Comparison of ENCODE assay signal across 24 mouse cellular contexts in genomic region chr19:5954936-5955335, GRCm38 (mm10). TPM values are rescaled to one million over a fixed set of nuclear protein-coding genes. Genes with fewer than 3 reads are reported as not detected.
DNase-seq lines count a peak whose midpoint lies in the region; ATAC-seq and TF ChIP-seq lines count a peak whose summit lies in the region.
"Had no signal": no experiment of that assay in that cellular context is flagged by ENCODE, and none has a peak within 500 bp of the region (broad histone marks: within the 10 kb centered on the region; RNA-seq: fewer than 3 reads in every experiment).

No protein-coding gene starts in this region.

- H3K9ac ChIP-seq in heart, postnatal 0 days (replicated peaks; ENCODE audit: low read depth, low read length), result no peak overlapping the region
- H3K9ac ChIP-seq in lung, embryonic 15.5 days, result no peak overlapping the region
- H3K9ac ChIP-seq: forebrain, embryonic 15.5 days; hindbrain, embryonic 14.5 days had no signal

- no peak for ATAC-seq in heart, postnatal 0 days (ENCODE audit: insufficient read depth, low read depth)
- no peak for ATAC-seq in lung, embryonic 15.5 days (ENCODE audit: borderline replicate concordance, extremely low read depth, low FRiP score, low TSS enrichment)
- ATAC-seq: forebrain, embryonic 15.5 days had no signal

- TF ChIP-seq EP300 in heart, postnatal 0 days (IDR thresholded peaks at IDR 0.05; ENCODE audit: low read depth), result no peak

- H3K27me3 ChIP-seq in heart, postnatal 0 days (ENCODE audit: control insufficient read depth, insufficient read depth, low read length), result no peaks in the 10 kb centered on the region
- H3K27me3 ChIP-seq in lung, embryonic 15.5 days, result no peaks in the 10 kb centered on the region
- H3K27me3 ChIP-seq: CH12.LX; forebrain, embryonic 15.5 days; liver, embryonic 13.5 days had no signal

- H3K4me2 ChIP-seq in heart, postnatal 0 days (ENCODE audit: low read depth, low read length), result no peak overlapping the region
- H3K4me2 ChIP-seq in lung, embryonic 15.5 days, result no peak overlapping the region
- H3K4me2 ChIP-seq: forebrain, embryonic 15.5 days; hindbrain, embryonic 14.5 days had no signal

- no peak for TF ChIP-seq CTCF in gastrocnemius, adult 2 months (IDR thresholded peaks at IDR 0.05)
- no peak for TF ChIP-seq CTCF in heart, postnatal 0 days (IDR thresholded peaks at IDR 0.05; ENCODE audit: low read depth)

- no peak for DNase-seq in gastrocnemius, adult 2 months
- no peak for DNase-seq in gastrocnemius, postnatal 25 days
- no peak for DNase-seq in heart, postnatal 0 days (ENCODE audit: low spot score)
- no peak for DNase-seq in heart, adult 9 months (ENCODE audit: low spot score in 2 of 2)
- DNase-seq in lung, postnatal 36 days, result no peak
- DNase-seq in cerebellum, postnatal 14 days, result no peak
- DNase-seq: adrenal gland, adult 8-10 months; cerebellum, adult 11 months; cerebellum, postnatal 36 days; left cerebral cortex, postnatal 4 days; liver, embryonic 13.5 days; lung, postnatal 14 days; spleen, adult 18-20 months; thymus, postnatal 36 days had no signal

- intact Hi-C loops in gastrocnemius, adult 2 months (cut with DNase I), result no loop called here

- H3K36me3 ChIP-seq in heart, postnatal 0 days (replicated peaks; ENCODE audit: control insufficient read depth, insufficient read depth, low read length), result peaks cover 20% of the 10 kb centered on the region
- H3K36me3 ChIP-seq in lung, embryonic 15.5 days, result peaks cover 72% of the 10 kb centered on the region

- WGBS in heart, postnatal 0 days, result 84% methylated on average over 10 of the region's 10 CpGs
- WGBS in lung, embryonic 15.5 days, result 89% methylated on average over 10 of the region's 10 CpGs

- peak overlapping the region; percentile 85 for H3K27ac ChIP-seq in gastrocnemius, adult 2 months
- H3K27ac ChIP-seq in heart, postnatal 0 days (ENCODE audit: low read depth), result 0 out of 2 replicates have a peak overlapping the region, but pooled peaks have one; percentile 18
- 0 out of 2 replicates have a peak overlapping the region, but pooled peaks have one; percentile 4 for H3K27ac ChIP-seq in lung, embryonic 15.5 days
- H3K27ac ChIP-seq: forebrain, embryonic 15.5 days; hindbrain, embryonic 14.5 days had no signal

- no peaks in the 10 kb centered on the region for H3K9me3 ChIP-seq in heart, postnatal 0 days (replicated peaks; ENCODE audit: control insufficient read depth, low read length)
- no peaks in the 10 kb centered on the region for H3K9me3 ChIP-seq in lung, embryonic 15.5 days
- H3K9me3 ChIP-seq: forebrain, embryonic 15.5 days; liver, embryonic 13.5 days had no signal

- peaks cover 36% of the 10 kb centered on the region for H3K4me1 ChIP-seq in heart, postnatal 0 days (ENCODE audit: control insufficient read depth, insufficient read depth)
- peaks cover 20% of the 10 kb centered on the region for H3K4me1 ChIP-seq in lung, embryonic 15.5 days
- H3K4me1 ChIP-seq: forebrain, embryonic 15.5 days had no signal

- peak overlapping the region; percentile 60 for H3K4me3 ChIP-seq in gastrocnemius, adult 2 months
- H3K4me3 ChIP-seq in heart, postnatal 0 days (ENCODE audit: low read depth, low read length), result no peak overlapping the region
- H3K4me3 ChIP-seq in lung, embryonic 15.5 days, result no peak overlapping the region
- H3K4me3 ChIP-seq: erythroblast, embryonic 14.5 days; forebrain, embryonic 15.5 days; liver, embryonic 13.5 days had no signal

RNA-seq across cellular contexts. Expression of gene Pola2, which starts 9.1 kb away (rescaled TPM):
- total RNA-seq in gastrocnemius, adult 2 months (2021), result 1 to 10 TPM; 8.9 to 9.2 TPM
- total RNA-seq in gastrocnemius, postnatal 25 days (2021), result 10 to 100 TPM in 1 of 2 experiments, 1 to 10 TPM in 1; 9.2 to 10.8 TPM
- 44.7 and 64.3 TPM in 2 replicates for total RNA-seq in heart, postnatal 0 days (2014; rRNA removed; ENCODE audit: low replicate concordance)
- polyA plus RNA-seq in heart, postnatal 0 days (2015; fragmentation: Nextera tagmentation; extraction: Ambion mirVana), result 32.7 and 34.1 TPM in 2 replicates
- polyA plus RNA-seq in lung, embryonic 15.5 days (2015; fragmentation: Nextera tagmentation; extraction: Ambion mirVana), result 72.3 and 75.3 TPM in 2 replicates

RNA-seq across cellular contexts. Expression of gene Cdc42ep2, which starts 30.3 kb away (rescaled TPM):
- total RNA-seq in gastrocnemius, adult 2 months (2021), result 10 to 100 TPM in 1 of 2 experiments, 1 to 10 TPM in 1; 8.2 to 14.3 TPM
- 10 to 100 TPM; 12.0 to 13.0 TPM for total RNA-seq in gastrocnemius, postnatal 25 days (2021)
- 15.7 and 17.4 TPM in 2 replicates for total RNA-seq in heart, postnatal 0 days (2014; rRNA removed; ENCODE audit: low replicate concordance)
- polyA plus RNA-seq in heart, postnatal 0 days (2015; fragmentation: Nextera tagmentation; extraction: Ambion mirVana), result 8.8 and 9.5 TPM in 2 replicates
- 12.0 and 14.1 TPM in 2 replicates for polyA plus RNA-seq in lung, embryonic 15.5 days (2015; fragmentation: Nextera tagmentation; extraction: Ambion mirVana)
- total RNA-seq: granulocyte monocyte progenitor cell, adult 5-6 weeks; megakaryocyte-erythroid progenitor cell, adult 5-6 weeks had no signal

RNA-seq across cellular contexts. Expression of gene Slc22a20, which starts 31.0 kb away (rescaled TPM):
- total RNA-seq in gastrocnemius, adult 2 months (2021), result not detected
- not detected for total RNA-seq in gastrocnemius, postnatal 25 days (2021)
- total RNA-seq in heart, postnatal 0 days (2014; rRNA removed; ENCODE audit: low replicate concordance), result not detected in 2 replicates
- not detected in 2 replicates for polyA plus RNA-seq in heart, postnatal 0 days (2015; fragmentation: Nextera tagmentation; extraction: Ambion mirVana)
- polyA plus RNA-seq in lung, embryonic 15.5 days (2015; fragmentation: Nextera tagmentation; extraction: Ambion mirVana), result not detected in 2 replicates
- total RNA-seq: adrenal gland, adult 8-10 months; CH12.LX; granulocyte monocyte progenitor cell, adult 5-6 weeks; layer of hippocampus, adult 8-10 months; left cerebral cortex, adult 18-20 months; left cerebral cortex, postnatal 4 days; megakaryocyte-erythroid progenitor cell, adult 5-6 weeks had no signal
- polyA plus RNA-seq: erythroblast, embryonic 14.5 days; forebrain, embryonic 15.5 days; hindbrain, embryonic 14.5 days; liver, embryonic 13.5 days; neural tube, embryonic 11.5 days had no signal

RNA-seq across cellular contexts. Expression of gene Dpf2, which starts 42.1 kb away (rescaled TPM):
- 10 to 100 TPM; 87.8 to 88.4 TPM for total RNA-seq in gastrocnemius, adult 2 months (2021)
- 10 to 100 TPM; 80.6 to 83.5 TPM for total RNA-seq in gastrocnemius, postnatal 25 days (2021)
- total RNA-seq in heart, postnatal 0 days (2014; rRNA removed; ENCODE audit: low replicate concordance), result 57.8 and 91.8 TPM in 2 replicates
- 60.5 and 61.4 TPM in 2 replicates for polyA plus RNA-seq in heart, postnatal 0 days (2015; fragmentation: Nextera tagmentation; extraction: Ambion mirVana)
- polyA plus RNA-seq in lung, embryonic 15.5 days (2015; fragmentation: Nextera tagmentation; extraction: Ambion mirVana), result 142 and 147 TPM in 2 replicates

Comparison
In these comparisons a context has a peak if more than half of its experiments do, and no peak if none do; other contexts are left out.
1. H3K27ac ChIP-seq: peak in every context shown above with its lines; median percentile 85 in gastrocnemius, adult 2 months; 18 in heart, postnatal 0 days; 4 in lung, embryonic 15.5 days.